Mouse (Mus musculus) duodenum, adult 2 months (tissue): ENCODE measurements around the gene B3gnt5. TPM values are rescaled to one million over a fixed set of nuclear protein-coding genes. Genes with fewer than 3 reads are reported as not detected.

Source experiments
- polyA plus RNA-seq: library from polyadenylated mRNA; depleted of rRNA; stranded (reverse); fragments of >200 nt; gene quantifications from 2 replicates; pipeline ENCODE4 v1.2.3, GENCODE M21; 2012; ENCODE audit warnings: low replicate concordance; rRNA removed

The B3gnt5 gene
- polyA plus RNA-seq, result 0.04 TPM in 1 of 2 replicates, not detected in the other

GRCm38 (mm10) chr16:19760074-19760473 lies at the start of gene B3gnt5:
Gene B3gnt5, plus strand, starts transcription at chr16:19760208.

Other genes starting within 250 kb of the B3gnt5 start
- not detected in 2 replicates for gene Olfr167, start 237.9 kb upstream of the B3gnt5 start, polyA plus RNA-seq
- not detected in 2 replicates for gene Olfr168, start 224.7 kb upstream of the B3gnt5 start, polyA plus RNA-seq
- gene Olfr169, start 188.4 kb upstream of the B3gnt5 start, polyA plus RNA-seq, result not detected in 2 replicates
- not detected in 2 replicates for gene Olfr170, start 148.3 kb upstream of the B3gnt5 start, polyA plus RNA-seq
- not detected in 2 replicates for gene Olfr171, start 130.3 kb upstream of the B3gnt5 start, polyA plus RNA-seq
- gene Lamp3, start 53.8 kb upstream of the B3gnt5 start, polyA plus RNA-seq, result not detected in 2 replicates
- 0.48 and 1.2 TPM in 2 replicates for gene Klhl6, start 222.8 kb downstream of the B3gnt5 start, polyA plus RNA-seq